Mouse (Mus musculus) liver, embryonic 15.5 days (tissue): Measurements from ENCODE around the gene Tmem110. TPM values are rescaled to one million over a fixed set of nuclear protein-coding genes. Genes with fewer than 3 reads are reported as not detected.
A peak's percentile ranks its signal among the peaks of the same experiment; 100 is the strongest.

ENCODE experiments used
- ATAC-seq: fragments of 200-750 bp; cut with Nextera tagmentation; 2 replicates; pipeline ENCODE4 v1.8.0; 2017; ENCODE audit warnings: moderate number of reproducible peaks, mild to moderate bottlenecking, moderate library complexity; ENCODE audit not compliant: insufficient read depth
- H3K27ac ChIP-seq: fragments of 300-500 bp; sonication (generic); replicated peaks from 2 replicates; pipeline ENCODE4 v1.5.1; 2015; ENCODE audit warnings: mild to moderate bottlenecking, inconsistent platforms
- H3K27me3 ChIP-seq: fragments of 300-500 bp; sonication (generic); 2 replicates; pipeline ENCODE4 v1.6.1; 2015; ENCODE audit warnings: mild to moderate bottlenecking, inconsistent platforms
- H3K36me3 ChIP-seq: fragments of 300-500 bp; sonication (generic); replicated peaks from 2 replicates; pipeline ENCODE4 v1.6.1; 2015; ENCODE audit warnings: moderate library complexity, mild to moderate bottlenecking, inconsistent platforms
- H3K4me1 ChIP-seq: fragments of 300-500 bp; sonication (generic); replicated peaks from 2 replicates; pipeline ENCODE4 v1.6.1; 2015; ENCODE audit warnings: inconsistent platforms
- H3K4me2 ChIP-seq: fragments of 300-500 bp; sonication (generic); 2 replicates; pipeline ENCODE4 v1.6.1; 2015; ENCODE audit warnings: moderate library complexity, mild to moderate bottlenecking, inconsistent platforms
- H3K4me3 ChIP-seq: fragments of 300-500 bp; sonication (generic); replicated peaks from 2 replicates; pipeline ENCODE4 v1.5.1; 2015; ENCODE audit warnings: mild to moderate bottlenecking, inconsistent platforms
- H3K9ac ChIP-seq: fragments of 300-500 bp; sonication (generic); 2 replicates; pipeline ENCODE4 v1.6.1; 2015; ENCODE audit warnings: moderate library complexity, mild to moderate bottlenecking, inconsistent platforms
- H3K9me3 ChIP-seq: fragments of 300-500 bp; sonication (generic); replicated peaks from 2 replicates; pipeline ENCODE4 v1.6.1; 2016; ENCODE audit warnings: inconsistent platforms
- whole genome bisulfite sequencing: fragments of 180-500 bp; shearing (Covaris S2); methylation state at CpG from one replicate; pipeline ENCODE4 v1.1.7; 2015; ENCODE audit warnings: mixed read lengths; ENCODE audit not compliant: insufficient replicate concordance; 5-methylcytosine and 5-hydroxymethylcytosine counted together
- polyA plus RNA-seq: library from polyadenylated mRNA; unstranded; fragments of >200 nt; fragmentation: Nextera tagmentation; extraction: Ambion mirVana; gene quantifications from 2 replicates; pipeline ENCODE4 v1.2.1, GENCODE M21; 2015

Gene Tmem110
- polyA plus RNA-seq, result 8.8 and 8.9 TPM in 2 replicates

GRCm38 (mm10) chr14:30825476-30826131 is at the start of gene Tmem110:
Gene Tmem110, plus strand, starts transcription at chr14:30825590.
- Histone ChIP-seq H3K4me2 (peak within 1 kb of the TSS; percentile 92), H3K36me3 (no peaks in the 10 kb centered on the region), H3K27ac (peak within 1 kb of the TSS; percentile 48; the same call in 1 of the 2 replicates), H3K4me1 (peaks cover 54% of the 10 kb centered on the region), H3K9me3 (no peaks in the 10 kb centered on the region), H3K9ac (peak within 1 kb of the TSS; percentile 84), H3K27me3 (no peaks in the 10 kb centered on the region), H3K4me3 (peak within 1 kb of the TSS; percentile 97)
- under 1% methylated on average over 68 of the region's 68 CpGs for WGBS
- ATAC-seq, result peak; percentile 86

DNA sequence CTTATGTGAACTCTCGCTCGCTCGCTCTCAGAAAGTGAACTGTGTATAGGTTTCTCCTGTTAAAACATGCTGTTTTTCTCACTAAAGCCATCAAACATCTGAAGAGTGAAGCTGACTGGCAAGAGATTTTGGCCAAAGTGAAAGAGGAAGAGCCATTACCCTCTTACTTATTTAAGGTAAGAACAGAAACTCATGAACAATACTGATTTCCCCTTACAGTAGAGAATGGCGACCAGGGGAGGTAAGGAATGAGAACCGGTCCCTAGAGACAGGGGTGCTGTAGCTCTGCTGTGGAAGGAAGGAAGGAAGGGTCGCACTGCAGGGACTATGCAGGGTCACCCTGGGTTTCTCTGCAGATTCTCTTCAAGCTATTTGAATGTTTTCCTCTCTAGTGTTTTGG is 40.8 kb upstream of the Tmem110 start:
- WGBS, result 83% methylated on average over 6 of the region's 6 CpGs
- Histone ChIP-seq H3K4me2 (no peak overlapping the region), H3K9ac (no peak overlapping the region), H3K27ac (no peak overlapping the region), H3K36me3 (peaks cover 45% of the 10 kb centered on the region), H3K27me3 (no peaks in the 10 kb centered on the region), H3K9me3 (no peaks in the 10 kb centered on the region), H3K4me3 (no peak overlapping the region), H3K4me1 (no peaks in the 10 kb centered on the region)
- ATAC-seq, result no peak

DNA sequence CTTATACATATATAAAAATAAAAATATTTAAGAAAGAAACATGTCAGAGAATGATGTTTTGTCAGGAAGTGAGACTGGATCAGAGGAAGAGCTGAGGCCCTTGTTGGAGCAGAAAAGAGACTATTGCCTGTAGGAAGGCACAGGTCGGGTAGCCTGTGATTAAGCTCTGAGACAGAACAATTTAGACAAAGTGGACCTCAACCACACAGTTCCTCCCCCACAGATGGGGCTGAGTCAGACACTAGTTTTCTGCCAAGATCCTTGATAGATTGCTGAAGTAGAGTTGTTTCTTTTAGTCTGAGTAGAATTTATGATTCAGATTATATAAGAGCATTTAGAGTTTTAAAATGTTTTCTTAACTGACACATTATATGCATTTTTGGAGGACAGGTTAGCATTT is 35.9 kb upstream of the Tmem110 start:
- H3K36me3 ChIP-seq, result peaks cover 60% of the 10 kb centered on the region

GRCm38 (mm10) chr14:30792871-30793270 is 32.5 kb upstream of the Tmem110 start:
- Histone ChIP-seq H3K4me2 (no peak overlapping the region), H3K9me3 (no peaks in the 10 kb centered on the region), H3K36me3 (peaks cover 50% of the 10 kb centered on the region), H3K4me3 (no peak overlapping the region), H3K4me1 (0 out of 2 replicates have a peak, but pooled peaks cover 2% of the 10 kb centered on the region), H3K27ac (no peak overlapping the region), H3K27me3 (no peaks in the 10 kb centered on the region), H3K9ac (no peak overlapping the region)
- no peak for ATAC-seq
- 72% methylated on average over 3 of the region's 3 CpGs for WGBS

More for the DNA sequence above, 35.9 kb upstream of the Tmem110 start:
- H3K4me2 ChIP-seq, result no peak overlapping the region
- H3K27ac ChIP-seq, result no peak overlapping the region
- H3K9me3 ChIP-seq, result no peaks in the 10 kb centered on the region
- 0 out of 2 replicates have a peak, but pooled peaks cover 2% of the 10 kb centered on the region for H3K4me1 ChIP-seq
- WGBS, result 39% methylated on average over 1 of the region's 1 CpGs
- no peaks in the 10 kb centered on the region for H3K27me3 ChIP-seq
- no peak overlapping the region for H3K4me3 ChIP-seq
- H3K9ac ChIP-seq, result no peak overlapping the region
- ATAC-seq, result no peak

DNA sequence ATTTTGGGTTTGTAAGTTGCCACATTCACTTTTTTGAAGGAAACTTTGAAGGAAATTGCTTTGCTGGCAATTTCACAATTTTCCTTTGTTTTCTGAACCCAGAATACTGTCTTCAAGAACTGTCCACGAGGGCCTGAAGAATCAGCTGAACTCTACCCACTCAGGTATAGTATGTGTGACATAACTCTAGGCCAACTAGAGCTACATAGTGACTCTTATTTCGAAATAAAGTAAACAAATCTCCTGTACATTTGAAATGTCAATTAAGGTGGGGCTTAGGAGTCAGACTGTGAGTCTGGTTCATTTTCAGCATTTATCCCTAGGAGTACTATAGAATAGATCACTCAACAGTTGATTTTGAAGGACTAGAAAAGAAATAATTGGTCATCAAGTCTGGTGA is 23.6 kb upstream of the Tmem110 start:
- H3K4me3 ChIP-seq, result no peak overlapping the region
- no peak overlapping the region for H3K9ac ChIP-seq
- no peaks in the 10 kb centered on the region; the same call in 1 of the 2 replicates for H3K4me1 ChIP-seq
- no peak overlapping the region for H3K4me2 ChIP-seq
- WGBS, result 61% methylated on average over 2 of the region's 2 CpGs
- peaks cover 41% of the 10 kb centered on the region for H3K36me3 ChIP-seq
- H3K27ac ChIP-seq, result no peak overlapping the region
- H3K27me3 ChIP-seq, result no peaks in the 10 kb centered on the region
- no peak for ATAC-seq
- H3K9me3 ChIP-seq, result no peaks in the 10 kb centered on the region

DNA sequence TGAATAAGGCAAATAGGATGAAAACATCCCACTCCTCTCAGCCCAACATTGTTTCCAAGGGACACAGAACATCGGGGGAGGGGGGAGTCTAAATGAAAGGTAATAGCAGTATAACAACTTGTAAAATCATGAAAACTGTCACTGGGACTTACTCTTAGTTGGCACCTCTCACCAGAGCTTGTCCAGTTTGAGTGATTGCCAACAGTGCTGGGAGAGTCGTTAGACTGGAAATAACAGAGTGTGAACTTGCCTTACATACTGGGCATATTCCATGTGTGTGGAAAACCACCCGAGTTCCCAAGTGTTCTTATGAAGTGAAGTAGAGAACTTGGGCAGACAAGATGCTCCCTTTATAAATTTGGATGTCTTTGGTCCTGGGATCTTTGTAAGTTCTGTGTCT is 4.3 kb upstream of the Tmem110 start:
- ATAC-seq, result no peak
- 69% methylated on average over 3 of the region's 3 CpGs for WGBS

DNA sequence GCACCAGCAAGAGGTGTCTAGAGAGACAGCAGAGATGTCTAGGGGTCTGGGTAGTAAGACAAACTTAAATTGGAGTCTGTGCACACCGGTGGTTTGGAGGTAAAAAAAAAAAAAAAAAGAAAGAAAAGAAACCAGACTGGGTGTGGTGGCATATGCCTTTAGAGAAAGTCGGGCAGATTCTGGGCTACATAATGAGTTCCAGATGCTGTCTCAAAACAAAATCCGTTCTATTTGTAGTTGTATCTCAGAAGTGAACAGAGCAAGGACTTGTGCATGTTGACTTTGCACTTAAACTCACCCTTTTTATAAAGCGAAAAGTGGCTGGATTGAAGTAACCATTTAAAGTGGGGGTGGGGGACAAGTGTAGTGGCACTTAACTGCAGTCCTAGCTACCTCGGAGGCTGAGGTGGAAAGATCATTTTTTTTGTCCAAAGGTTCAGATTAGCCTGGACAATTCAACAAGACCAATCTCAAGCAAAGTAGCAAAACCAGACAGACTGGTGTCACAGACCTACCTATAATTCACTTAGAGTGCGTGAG is 864 bp upstream of the Tmem110 start:
- Histone ChIP-seq H3K9ac (no peak overlapping the region), H3K4me3 (no peak overlapping the region), H3K4me2 (no peak overlapping the region), H3K36me3 (peaks cover 10% of the 10 kb centered on the region), H3K9me3 (no peaks in the 10 kb centered on the region), H3K27ac (no peak overlapping the region), H3K4me1 (peaks cover 43% of the 10 kb centered on the region), H3K27me3 (no peaks in the 10 kb centered on the region)
- 64% methylated on average over 6 of the region's 6 CpGs for WGBS
- no peak for ATAC-seq

More for the DNA sequence above, 4.3 kb upstream of the Tmem110 start:
- no peaks in the 10 kb centered on the region for H3K9me3 ChIP-seq
- H3K36me3 ChIP-seq, result peaks cover 39% of the 10 kb centered on the region
- H3K4me3 ChIP-seq, result no peak overlapping the region
- no peak overlapping the region for H3K4me2 ChIP-seq
- H3K27me3 ChIP-seq, result no peaks in the 10 kb centered on the region
- no peak overlapping the region for H3K27ac ChIP-seq
- H3K9ac ChIP-seq, result no peak overlapping the region
- H3K4me1 ChIP-seq, result peaks cover 9% of the 10 kb centered on the region

DNA sequence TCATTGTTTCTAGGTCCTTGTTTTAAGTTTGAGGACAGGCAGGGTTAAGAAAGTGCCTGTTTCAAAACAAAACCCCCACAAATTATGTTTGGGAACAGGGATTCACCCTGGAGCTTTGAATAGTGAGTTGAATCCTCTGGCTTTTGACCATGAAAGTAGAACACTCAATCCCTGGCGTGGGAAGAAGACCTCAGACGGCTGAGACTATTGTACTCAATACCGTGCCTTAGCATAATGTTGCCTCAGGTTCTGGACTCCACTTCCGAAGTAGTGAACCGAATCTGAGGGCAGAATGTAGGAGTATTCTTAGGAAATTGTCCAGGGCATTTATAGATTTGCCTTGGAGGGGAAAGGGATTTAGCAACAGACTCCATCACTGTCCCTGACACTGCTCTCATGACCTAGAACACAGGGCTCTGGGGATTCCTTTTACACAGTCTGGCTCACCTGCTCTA is 342 bp upstream of the Tmem110 start:
- Histone ChIP-seq H3K9me3 (no peaks in the 10 kb centered on the region), H3K36me3 (peaks cover 5% of the 10 kb centered on the region), H3K27me3 (no peaks in the 10 kb centered on the region), H3K27ac (no peak overlapping the region), H3K4me2 (peak overlapping the region; percentile 92), H3K4me3 (peak overlapping the region; percentile 97), H3K4me1 (peaks cover 48% of the 10 kb centered on the region), H3K9ac (0 out of 2 replicates have a peak overlapping the region, but pooled peaks have one; percentile 84)
- 33% methylated on average over 5 of the region's 5 CpGs for WGBS
- ATAC-seq, result no peak

DNA sequence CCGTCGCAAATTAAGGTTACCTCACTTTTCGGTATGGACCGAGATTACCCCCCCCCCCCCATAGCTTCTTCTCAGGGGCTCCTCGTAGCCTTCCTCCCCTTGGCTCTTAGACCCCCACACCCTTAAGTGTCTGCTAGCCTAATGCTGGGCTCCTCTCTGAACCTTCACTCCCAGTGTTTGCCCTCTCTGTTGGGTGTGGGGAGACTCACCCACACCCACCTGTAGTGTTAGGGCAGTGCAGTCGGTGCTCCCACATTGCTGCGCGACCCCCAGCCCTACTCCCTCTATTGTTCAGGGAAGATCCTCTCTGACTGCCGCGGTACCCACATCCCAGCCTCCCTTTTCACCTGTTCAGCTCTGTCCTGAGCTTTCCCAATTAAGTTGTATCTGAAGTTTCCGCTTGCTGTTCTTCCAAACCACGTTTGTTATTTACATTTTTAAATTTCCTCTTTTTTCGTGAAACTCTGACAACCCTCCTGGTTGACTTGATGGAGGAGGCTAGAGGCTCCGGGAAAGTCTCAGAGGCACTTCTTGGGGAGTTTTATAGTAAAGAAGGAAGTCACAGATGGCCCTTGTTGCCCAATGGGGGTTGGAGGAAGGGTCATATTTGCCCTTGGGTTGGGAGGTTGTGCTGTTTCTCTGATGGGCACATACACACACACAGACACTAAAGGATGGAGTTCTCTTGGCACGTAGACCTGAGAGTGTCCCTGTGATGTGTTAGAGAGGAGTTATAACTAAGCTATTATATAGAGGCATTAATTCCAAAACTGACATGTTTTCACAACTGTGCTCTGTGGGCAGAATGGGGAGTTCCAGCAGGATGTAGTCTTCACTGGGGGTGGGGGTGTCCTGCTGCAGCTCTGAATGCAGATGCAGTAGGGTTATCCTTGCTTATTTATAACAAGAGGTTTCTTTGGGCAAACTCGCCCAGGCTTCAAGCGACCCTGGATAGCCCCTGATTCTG is 1.1 kb downstream of the Tmem110 start:
- Histone ChIP-seq H3K27ac (no peak overlapping the region; the same call in 1 of the 2 replicates), H3K27me3 (no peaks in the 10 kb centered on the region), H3K4me2 (peak overlapping the region; percentile 92), H3K9ac (peak overlapping the region; percentile 84), H3K4me3 (peak overlapping the region; percentile 97), H3K4me1 (peaks cover 62% of the 10 kb centered on the region), H3K9me3 (no peaks in the 10 kb centered on the region), H3K36me3 (no peaks in the 10 kb centered on the region)
- no peak for ATAC-seq
- 16% methylated on average over 17 of the region's 17 CpGs for WGBS

GRCm38 (mm10) chr14:30827480-30827879 is 2.1 kb downstream of the Tmem110 start:
- Histone ChIP-seq H3K36me3 (no peaks in the 10 kb centered on the region), H3K4me2 (peak overlapping the region; percentile 92; the same call in 1 of the 2 replicates), H3K27me3 (no peaks in the 10 kb centered on the region), H3K4me3 (no peak overlapping the region), H3K9ac (no peak overlapping the region), H3K27ac (0 out of 2 replicates have a peak overlapping the region, but pooled peaks have one; percentile 16), H3K9me3 (no peaks in the 10 kb centered on the region), H3K4me1 (peaks cover 69% of the 10 kb centered on the region)
- 59% methylated on average over 4 of the region's 4 CpGs for WGBS
- no peak for ATAC-seq
